Mouse (Mus musculus): ENCODE results near the gene Oosp1. TPM values are rescaled to one million over a fixed set of nuclear protein-coding genes. Genes with fewer than 3 reads are reported as not detected.

Oosp1 gene
- 0.06 and 0.12 TPM in 2 replicates for polyA plus RNA-seq (2012; rRNA removed)

GRCm38 (mm10) chr19:11690839-11691238, at the start of gene Oosp1:
TSS of gene Oosp1 (minus strand) at chr19:11691150.

GRCm38 (mm10) chr19:11696755-11697154, 5.8 kb upstream of the Oosp1 start, which contains the start of gene Oosp3:
TSS of gene Oosp3 (plus strand) at chr19:11697055.

GRCm38 (mm10) chr19:11660459-11660858, 30.5 kb downstream of the Oosp1 start, which contains the start of gene Oosp2:
TSS of gene Oosp2 (minus strand) at chr19:11660559.

GRCm38 (mm10) chr19:11640732-11641131, 50.2 kb downstream of the Oosp1 start, which contains the start of gene Ms4a3:
TSS of gene Ms4a3 (minus strand) at chr19:11640851.

GRCm38 (mm10) chr19:11623551-11623950, 67.4 kb downstream of the Oosp1 start, which contains the start of gene Ms4a2:
TSS of gene Ms4a2 (minus strand) at chr19:11623719.

Other genes with a start within 250 kb of the Oosp1 start
- 0.41 and 0.71 TPM in 2 replicates for gene Ms4a4b, start 247.6 kb downstream of the Oosp1 start, polyA plus RNA-seq (2012; rRNA removed)
- 10.9 and 11.9 TPM in 2 replicates for gene Ms4a6c, start 221.8 kb downstream of the Oosp1 start, polyA plus RNA-seq (2012; rRNA removed)
- 1.0 and 1.4 TPM in 2 replicates for gene Gm8369, start 205.2 kb downstream of the Oosp1 start, polyA plus RNA-seq (2012; rRNA removed)
- 6.1 and 8.9 TPM in 2 replicates for gene Ms4a6b, start 174.6 kb downstream of the Oosp1 start, polyA plus RNA-seq (2012; rRNA removed)
- 0.84 and 0.89 TPM in 2 replicates for gene Ms4a4d, start 154.3 kb downstream of the Oosp1 start, polyA plus RNA-seq (2012; rRNA removed)
- gene Ms4a6d, start 86.3 kb downstream of the Oosp1 start, polyA plus RNA-seq (2012; rRNA removed): 6.1 and 6.2 TPM in 2 replicates
- 0.52 and 0.58 TPM in 2 replicates for gene Ms4a2, start 67.4 kb downstream of the Oosp1 start, polyA plus RNA-seq (2012; rRNA removed)
- 20.7 and 27.6 TPM in 2 replicates for gene Ms4a3, start 50.3 kb downstream of the Oosp1 start, polyA plus RNA-seq (2012; rRNA removed)
- gene Oosp2, start 30.6 kb downstream of the Oosp1 start, polyA plus RNA-seq (2012; rRNA removed): 0.11 TPM in 1 of 2 replicates, not detected in the other
- not detected in 2 replicates for gene Oosp3, start 5.9 kb upstream of the Oosp1 start, polyA plus RNA-seq (2012; rRNA removed)
- gene Gif, start 56.4 kb upstream of the Oosp1 start, polyA plus RNA-seq (2012; rRNA removed): 0.01 TPM in 1 of 2 replicates, not detected in the other
- 22.2 and 23.1 TPM in 2 replicates for gene Mrpl16, start 79.2 kb upstream of the Oosp1 start, polyA plus RNA-seq (2012; rRNA removed)
- 1.2 and 1.4 TPM in 2 replicates for gene Stx3, start 128.3 kb upstream of the Oosp1 start, polyA plus RNA-seq (2012; rRNA removed)
- gene Olfr1417, start 148.1 kb upstream of the Oosp1 start, polyA plus RNA-seq (2012; rRNA removed): not detected in 2 replicates
- gene Olfr1418, start 169.9 kb upstream of the Oosp1 start, polyA plus RNA-seq (2012; rRNA removed): not detected in 2 replicates
- gene Olfr1419, start 184.0 kb upstream of the Oosp1 start, polyA plus RNA-seq (2012; rRNA removed): not detected in 2 replicates
- not detected in 2 replicates for gene Olfr1420, start 195.4 kb upstream of the Oosp1 start, polyA plus RNA-seq (2012; rRNA removed)
- 6.7 and 7.9 TPM in 2 replicates for gene Patl1, start 221.2 kb upstream of the Oosp1 start, polyA plus RNA-seq (2012; rRNA removed)